Mouse (Mus musculus): ENCODE results near the gene Kcnip1.

The Kcnip1 gene

GRCm38 (mm10) chr11:33685904-33686303 is 307.0 kb downstream of the Kcnip1 start:
- CTCF ChIA-PET, result interaction anchor here (0.6 kb wide), 1 partner anchor 9 kb away, joined by 5 read pairs; no protein-coding TSS in a partner anchor

GRCm38 (mm10) chr11:33680151-33680550 is 312.8 kb downstream of the Kcnip1 start:
- CTCF ChIA-PET, result no interaction called here

- CTCF ChIA-PET, result no interaction called here
Observed at GRCm38 (mm10) chr11:33670105-33670965, 322.6 kb downstream of the Kcnip1 start.

- CTCF ChIA-PET, result no interaction called here
Observed at GRCm38 (mm10) chr11:33668376-33668775, 324.6 kb downstream of the Kcnip1 start.

GRCm38 (mm10) chr11:33663599-33663998 is 329.4 kb downstream of the Kcnip1 start:
- CTCF ChIA-PET, result no interaction called here

GRCm38 (mm10) chr11:33660016-33660913 is 332.7 kb downstream of the Kcnip1 start:
- CTCF ChIA-PET, result no interaction called here

- CTCF ChIA-PET, result no interaction called here
Observed at GRCm38 (mm10) chr11:33655861-33656593, 336.9 kb downstream of the Kcnip1 start.

GRCm38 (mm10) chr11:33655221-33655620 is 337.7 kb downstream of the Kcnip1 start:
- CTCF ChIA-PET, result no interaction called here

GRCm38 (mm10) chr11:33654485-33654884 is 338.5 kb downstream of the Kcnip1 start:
- CTCF ChIA-PET, result no interaction called here

- CTCF ChIA-PET, result no interaction called here
Observed at GRCm38 (mm10) chr11:33649358-33649757, 343.6 kb downstream of the Kcnip1 start.

- CTCF ChIA-PET, result no interaction called here
Observed at GRCm38 (mm10) chr11:33637107-33637506, 355.8 kb downstream of the Kcnip1 start.

GRCm38 (mm10) chr11:33627136-33627742 is 365.7 kb downstream of the Kcnip1 start:
- CTCF ChIA-PET, result no interaction called here

- CTCF ChIA-PET, result no interaction called here
Observed at GRCm38 (mm10) chr11:33614218-33614617, 378.7 kb downstream of the Kcnip1 start.

GRCm38 (mm10) chr11:33607784-33608183 is 385.2 kb downstream of the Kcnip1 start:
- CTCF ChIA-PET, result no interaction called here

GRCm38 (mm10) chr11:33603174-33603573 is 389.8 kb downstream of the Kcnip1 start:
- CTCF ChIA-PET, result no interaction called here

- CTCF ChIA-PET, result no interaction called here
Observed at GRCm38 (mm10) chr11:33598986-33599385, 394.0 kb downstream of the Kcnip1 start, which contains the start of gene D130052B06Rik. Gene D130052B06Rik (plus strand): TSS chr11:33599302.

- CTCF ChIA-PET, result no interaction called here
Observed at GRCm38 (mm10) chr11:33596655-33597054, 396.3 kb downstream of the Kcnip1 start.

- CTCF ChIA-PET, result no interaction called here
Observed at GRCm38 (mm10) chr11:33592826-33593225, 400.1 kb downstream of the Kcnip1 start.

- CTCF ChIA-PET, result no interaction called here
Observed at GRCm38 (mm10) chr11:33590771-33591170, 402.2 kb downstream of the Kcnip1 start.

- CTCF ChIA-PET, result no interaction called here
Observed at GRCm38 (mm10) chr11:33586614-33587013, 406.3 kb downstream of the Kcnip1 start.

GRCm38 (mm10) chr11:33579621-33580020 is 413.3 kb downstream of the Kcnip1 start:
- CTCF ChIA-PET, result no interaction called here
